Mouse (Mus musculus): ENCODE measurements at regions not wholly inside any gene's neighbourhood (a gene's known extent, or its start where the extent isn't known, plus 50 kb on each side); places are given as distances from the start of the nearest gene placed in this dataset.
"Not testable (repeated sequence)": the region's sequence is repeated elsewhere in the genome, so short reads cannot be mapped to it uniquely, and the experiment has no call there.

- no peak for DNase-seq
Observed at GRCm38 (mm10) chr7:113010150-113010549, 56.4 kb downstream of the Rassf10 start.

DNA sequence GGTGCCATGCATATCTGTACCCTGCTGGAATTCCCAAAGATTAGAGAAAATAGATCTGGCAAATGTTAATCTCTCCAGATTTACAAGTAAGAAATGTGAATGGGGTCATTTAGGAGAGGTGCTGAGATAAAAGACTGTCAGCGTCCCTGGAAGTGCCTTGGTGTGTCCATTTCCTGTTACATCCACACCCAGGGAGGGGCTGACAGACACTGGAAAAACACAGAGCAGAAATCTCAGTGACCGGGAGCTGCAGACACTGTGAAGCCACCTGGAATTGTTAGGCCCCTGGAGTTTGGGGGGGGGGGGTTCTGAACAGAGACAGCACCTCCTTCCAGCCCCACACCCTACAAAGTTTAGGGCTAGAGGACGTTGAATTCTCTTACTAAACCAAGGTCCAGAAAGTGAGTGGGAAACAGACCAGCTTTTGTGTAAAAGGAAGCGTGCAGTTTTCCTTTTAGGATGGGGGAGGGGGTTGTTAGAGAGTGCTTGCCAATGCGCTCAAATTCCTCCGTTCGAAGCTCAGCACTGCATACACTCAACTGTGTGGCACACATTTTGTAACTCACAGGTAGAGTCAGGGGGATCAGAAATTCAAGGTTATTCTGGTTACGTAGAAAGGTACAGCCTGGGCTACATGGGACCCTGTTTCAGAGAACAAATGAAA, 63.5 kb downstream of the Rassf10 start:
- DNase-seq: no peak

- no peak for DNase-seq
Observed at GRCm38 (mm10) chr7:113021412-113021811, 67.7 kb downstream of the Rassf10 start.

GRCm38 (mm10) chr7:113022516-113022915, 68.8 kb downstream of the Rassf10 start:
- DNase-seq: no peak

GRCm38 (mm10) chr7:113025758-113026157, 72.0 kb downstream of the Rassf10 start:
- DNase-seq: no peak

- no peak for DNase-seq
Observed at GRCm38 (mm10) chr7:113026290-113027075, 72.7 kb downstream of the Rassf10 start.

DNA sequence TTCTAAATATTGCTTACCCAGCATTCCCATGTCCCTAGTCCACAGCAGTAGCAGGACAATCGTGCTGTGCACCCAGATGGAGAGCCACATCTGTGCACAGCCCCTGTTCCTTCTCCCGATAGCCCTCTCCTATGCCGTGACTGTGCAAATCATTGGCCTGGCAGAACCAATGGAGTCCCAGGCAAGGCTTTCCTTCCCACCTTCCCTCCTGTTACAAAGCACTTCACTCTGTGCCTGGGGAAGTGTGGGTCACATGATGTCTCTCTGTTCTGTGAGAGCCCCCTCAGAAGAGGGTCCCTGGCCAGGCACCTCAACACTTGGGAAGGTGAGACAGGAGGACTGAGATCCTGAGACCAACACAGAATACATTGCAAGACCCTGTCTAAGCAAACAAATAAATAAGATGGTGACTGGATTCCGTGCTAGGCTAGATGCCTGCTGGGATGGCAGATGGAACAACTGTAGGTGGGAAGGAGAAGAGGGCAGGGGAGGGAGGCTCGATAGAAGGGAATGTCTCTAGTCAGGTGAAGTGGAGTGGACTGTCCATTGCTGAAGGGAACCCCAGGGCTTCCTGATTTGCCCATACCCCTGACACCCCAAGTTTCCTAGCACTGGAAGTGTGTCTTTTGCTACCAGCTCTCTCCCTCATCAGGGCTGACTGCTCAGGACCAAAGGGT, 73.5 kb downstream of the Rassf10 start:
- no peak for DNase-seq

GRCm38 (mm10) chr7:113030053-113030752, 76.4 kb downstream of the Rassf10 start:
- DNase-seq: no peak

- DNase-seq: no peak
Observed at GRCm38 (mm10) chr7:113035751-113036150, 82.0 kb downstream of the Rassf10 start.

DNA sequence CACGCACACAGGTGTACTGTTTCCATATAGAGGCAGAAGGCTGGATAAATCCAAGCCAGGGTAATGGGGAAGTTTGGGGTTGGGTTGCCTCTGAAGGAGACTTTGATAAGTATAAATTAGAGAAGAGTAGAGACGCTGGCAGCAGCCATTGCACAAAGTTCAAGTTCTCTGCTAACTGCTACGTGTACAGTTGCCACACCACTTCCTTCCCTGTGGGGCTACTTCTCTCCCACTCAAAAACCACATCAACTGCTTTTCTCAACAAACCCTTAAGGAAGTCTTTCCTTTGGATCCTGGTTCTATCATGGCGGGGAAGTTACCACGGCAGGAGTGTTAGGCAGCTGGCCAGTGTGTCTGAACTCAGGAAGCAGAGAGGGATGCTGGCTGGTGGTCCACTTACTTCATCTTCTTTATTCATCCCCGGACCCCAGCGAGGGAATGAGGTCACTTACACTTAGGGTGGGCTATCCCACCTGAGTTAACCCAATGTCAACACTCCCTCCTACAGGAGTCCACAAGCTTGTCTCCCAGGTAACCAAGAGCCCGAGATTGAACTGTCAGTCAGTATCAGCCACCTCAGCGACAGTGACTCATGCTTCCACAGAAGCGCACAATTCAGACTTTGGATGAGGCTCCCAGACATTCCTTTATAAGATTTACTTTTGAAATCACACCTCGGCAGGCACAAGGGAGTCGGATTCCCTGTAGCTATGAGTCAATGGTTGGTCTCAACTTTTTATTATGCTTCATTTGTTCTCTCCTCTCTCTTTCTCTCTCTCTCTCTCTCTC, 84.3 kb downstream of the Rassf10 start:
- no peak for DNase-seq

GRCm38 (mm10) chr7:113038906-113039671, 85.3 kb downstream of the Rassf10 start:
- DNase-seq: no peak

DNA sequence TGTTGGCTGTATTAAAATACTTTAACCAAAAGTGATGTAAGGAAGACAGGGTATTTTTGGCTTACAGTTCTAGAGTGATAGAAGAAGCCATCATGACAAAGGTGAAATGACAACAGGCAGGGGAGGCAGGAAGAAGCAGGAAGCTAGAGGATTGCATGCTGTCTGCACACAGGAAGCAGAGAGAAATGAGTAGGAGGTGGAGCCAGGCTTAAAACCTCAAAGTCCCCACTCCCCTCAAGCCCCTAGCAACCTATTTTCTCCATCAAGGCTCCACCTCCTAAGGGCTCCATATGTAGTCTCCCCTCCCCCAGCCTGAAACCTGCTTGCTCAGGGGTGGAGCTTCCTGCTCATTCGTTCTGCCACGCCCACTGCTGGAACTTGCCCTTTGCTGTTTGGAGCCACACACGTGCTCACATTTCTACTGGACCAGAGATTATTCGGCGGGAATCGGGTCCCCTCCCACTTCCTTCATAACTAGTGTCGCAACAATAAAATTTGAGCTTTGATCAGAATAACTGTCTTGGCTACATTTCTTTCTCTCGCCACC, 91.9 kb downstream of the Rassf10 start:
- DNase-seq: not testable (repeated sequence)

DNA sequence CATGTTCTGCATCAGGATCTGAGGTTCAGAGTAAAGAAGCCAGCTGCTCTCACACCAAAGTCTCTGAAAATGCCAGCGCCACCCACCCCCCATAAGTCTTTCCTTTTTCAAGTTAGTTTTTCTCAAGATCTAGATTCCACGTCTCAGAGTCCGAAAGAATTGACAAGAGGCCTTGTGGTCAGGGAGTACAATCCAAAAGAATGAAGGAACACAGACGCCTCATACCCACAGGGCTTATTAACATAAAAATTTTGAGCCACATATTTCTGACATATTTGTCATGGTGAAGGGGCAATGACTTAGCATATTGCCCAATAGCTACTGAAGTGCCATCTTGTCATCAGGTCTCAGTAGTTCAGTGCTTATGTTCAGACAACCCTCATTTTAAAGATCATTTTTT, 92.6 kb downstream of the Rassf10 start:
- DNase-seq: no peak

DNA sequence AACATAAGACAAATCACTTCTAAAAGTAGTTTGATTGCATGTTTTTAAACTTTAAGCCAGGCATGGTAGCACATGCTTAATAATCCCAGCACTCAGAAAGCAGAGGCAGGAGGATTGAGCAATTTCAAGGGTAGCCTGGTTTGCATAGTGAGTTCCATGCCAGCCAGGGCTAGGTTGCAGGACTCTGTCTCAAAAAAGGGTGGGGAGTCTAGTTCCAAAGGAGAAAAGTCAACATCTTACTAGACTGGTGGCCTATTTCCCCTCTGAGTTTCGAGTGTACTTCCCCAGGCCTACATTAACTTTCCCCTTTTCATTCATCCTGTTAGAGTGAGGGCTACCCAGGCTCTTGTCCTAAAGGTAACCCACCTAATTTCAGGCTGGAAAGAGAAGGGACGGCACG, 93.8 kb downstream of the Rassf10 start:
- no peak for DNase-seq

- DNase-seq: peak; percentile 67
Observed at GRCm38 (mm10) chr7:113048097-113048795, 94.5 kb downstream of the Rassf10 start.

- no peak for DNase-seq
Observed at GRCm38 (mm10) chr7:113049440-113049839, 95.7 kb downstream of the Rassf10 start.

DNA sequence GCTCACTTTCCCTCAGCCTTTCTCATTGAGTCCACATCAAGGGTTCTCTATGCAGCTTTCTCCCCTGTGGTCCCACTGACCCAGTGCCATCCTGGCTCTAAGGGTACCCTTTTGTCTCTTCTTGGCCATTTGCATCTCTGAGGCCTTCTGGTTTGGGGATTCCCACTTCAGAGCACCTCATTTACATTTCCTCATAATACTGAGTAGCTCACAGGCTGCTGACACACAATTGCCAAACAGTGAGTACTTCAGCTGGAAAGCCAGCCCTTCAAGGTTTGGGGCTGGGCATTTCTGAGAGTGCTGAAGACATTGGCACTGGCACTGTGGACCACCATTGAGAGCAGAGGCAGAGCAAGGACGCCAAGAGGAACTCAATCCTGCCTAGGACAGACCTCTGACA, 99.2 kb downstream of the Rassf10 start:
- no peak for DNase-seq

DNA sequence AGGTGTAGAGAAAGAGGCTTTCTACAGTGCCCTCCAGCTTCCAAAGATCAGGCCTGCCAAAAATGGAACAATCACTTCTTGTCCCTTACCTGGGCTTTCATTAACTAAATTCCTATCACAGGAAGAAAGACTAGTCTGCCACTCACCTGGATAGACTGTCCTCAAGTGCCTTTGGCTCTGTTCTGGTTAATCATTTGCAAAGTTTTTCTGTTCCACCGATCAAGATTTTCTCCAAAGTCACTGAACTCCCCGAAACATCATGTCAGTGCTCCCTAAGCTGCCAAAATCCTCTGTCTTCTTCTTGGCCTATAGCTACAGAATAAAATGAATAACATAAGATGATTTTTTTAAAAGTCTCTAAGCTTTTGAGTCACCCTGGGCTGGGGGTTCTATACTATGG, 102.7 kb downstream of the Rassf10 start:
- DNase-seq: no peak

DNA sequence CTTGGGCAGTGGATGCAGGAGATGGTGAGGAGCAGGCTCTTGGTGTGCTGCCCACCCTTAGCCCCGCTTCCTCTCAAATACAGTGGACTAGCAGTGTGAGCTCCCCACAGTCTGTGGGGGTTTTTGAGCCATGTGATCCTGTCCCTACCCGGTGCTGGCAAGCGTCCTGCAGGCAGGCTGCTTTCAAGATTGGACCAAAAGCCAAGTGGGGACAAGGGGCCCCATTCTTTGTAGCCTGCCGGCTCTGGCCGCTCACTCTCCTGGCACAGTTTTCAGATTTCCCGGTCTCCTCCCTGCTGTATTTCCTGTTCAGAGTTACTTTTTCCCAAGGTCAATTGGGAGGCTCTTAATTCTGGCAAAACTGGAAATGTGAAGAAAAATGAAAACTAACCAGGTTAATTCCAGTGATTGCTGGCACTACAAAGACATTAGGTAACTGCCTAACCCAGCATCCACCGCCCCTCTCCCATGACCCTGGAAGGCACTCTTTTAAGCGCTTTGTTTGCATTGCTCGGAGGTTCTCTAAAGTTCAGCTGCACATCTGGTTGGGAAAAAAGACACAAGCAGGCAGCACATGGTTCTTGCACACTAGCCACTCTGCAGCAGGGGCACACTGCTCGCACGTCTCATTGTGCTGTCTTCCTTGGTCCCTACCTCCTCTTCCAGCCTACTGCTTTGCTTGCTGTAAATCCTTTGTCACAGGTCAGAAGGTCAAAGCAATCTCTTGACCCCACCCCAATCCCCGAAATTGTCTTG, 105.6 kb downstream of the Rassf10 start:
- DNase-seq: peak; percentile 57

DNA sequence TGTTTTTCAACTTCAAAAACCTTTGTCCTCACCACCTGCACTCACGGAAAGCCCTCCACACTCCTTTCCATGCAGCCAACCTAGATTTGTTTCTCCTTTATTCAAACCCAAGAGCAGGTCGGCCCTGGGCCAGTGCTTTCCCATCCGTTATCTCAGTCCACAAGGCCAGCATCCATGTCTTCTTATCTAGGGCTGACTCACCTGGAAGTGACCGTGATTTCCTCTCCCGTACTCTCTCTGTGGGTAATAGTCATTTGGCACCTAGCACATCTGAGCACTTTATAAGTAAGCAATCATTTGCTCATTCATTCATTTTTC, 106.2 kb downstream of the Rassf10 start:
- no peak for DNase-seq
